In the genomic region with DNA sequence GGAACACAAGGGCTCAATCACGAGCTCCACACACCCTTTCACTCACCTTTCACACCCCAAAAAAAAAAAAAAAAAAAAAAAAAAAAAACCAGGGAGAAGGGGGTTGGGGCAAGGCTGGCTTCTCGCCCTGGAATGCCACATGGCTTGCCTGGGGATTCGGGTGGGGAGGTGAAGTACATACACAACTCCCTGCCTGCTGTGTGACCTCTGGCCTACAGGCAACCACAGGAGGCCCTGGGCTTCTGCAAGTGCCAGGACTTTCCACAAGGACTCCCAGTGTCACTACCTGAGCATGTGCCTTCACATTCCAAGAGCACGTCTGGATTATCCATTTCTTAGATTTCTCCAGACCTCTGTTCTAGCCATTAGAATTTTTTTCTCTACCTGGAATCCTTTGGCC, we compare ENCODE assay signal across 13 mouse cellular contexts. TPM values are rescaled to one million over a fixed set of nuclear protein-coding genes. Genes with fewer than 3 reads are reported as not detected.
A peak's percentile ranks its signal among the peaks of the same experiment; 100 is the strongest.
DNase-seq lines count a peak whose midpoint lies in the region; TF ChIP-seq lines count a peak whose summit lies in the region.
"Had no signal": no experiment of that assay in that cellular context is flagged by ENCODE, and none has a peak within 500 bp of the region (broad histone marks: within the 10 kb centered on the region; RNA-seq: fewer than 3 reads in every experiment).

No protein-coding gene starts in this region.

- 46% methylated on average over 4 of the region's 4 CpGs for WGBS in lung, adult 2 months

- no peak overlapping the region for H3K4me3 ChIP-seq in lung, adult 2 months (replicated peaks; ENCODE audit: extremely low read depth, low read depth, low read length)
- H3K4me3 ChIP-seq: embryonic facial prominence, embryonic 13.5 days; forebrain, embryonic 10.5 days; neural tube, embryonic 15.5 days had no signal

- no peaks in the 10 kb centered on the region for H3K4me1 ChIP-seq in lung, adult 2 months (ENCODE audit: control insufficient read depth, insufficient read depth, low read length)
- H3K4me1 ChIP-seq: embryonic facial prominence, embryonic 13.5 days; forebrain, embryonic 10.5 days; neural tube, embryonic 15.5 days had no signal

- TF ChIP-seq POLR2A in lung, adult 2 months (IDR thresholded peaks at IDR 0.05; ENCODE audit: borderline replicate concordance, extremely low read depth, low read depth, low read length): no peak

- no peak for TF ChIP-seq CTCF in lung, adult 2 months (IDR thresholded peaks at IDR 0.05; ENCODE audit: insufficient read depth, low read length)

- peak; percentile 87 for DNase-seq in heart, adult 11 months
- DNase-seq in heart, postnatal 25 days (ENCODE audit: low spot score): no peak
- peak; percentile 2 for DNase-seq in lung, adult 2 months
- no peak for DNase-seq in lung, postnatal 14 days
- DNase-seq in kidney, postnatal 14 days: peak; percentile 56
- DNase-seq in yolk sac, embryonic 10.5 days (ENCODE audit: low spot score): peak; percentile 29
- DNase-seq in spleen, postnatal 36 days (ENCODE audit: low spot score in 2 of 2): no peak
- no peak for DNase-seq in heart, adult 9 months (ENCODE audit: low spot score in 2 of 2)
- DNase-seq: lung, embryonic 14.5 days; retina, postnatal 1 day had no signal

- intact Hi-C loops in heart, postnatal 25 days (cut with DNase I): no loop called here

RNA-seq across cellular contexts. Expression of a gene that starts 40.2 kb away (rescaled TPM):
- 1 to 10 TPM; 3.3 to 3.4 TPM for total RNA-seq in heart, postnatal 25 days (2021)
- polyA plus RNA-seq in lung, adult 2 months (2012; rRNA removed): 4.3 and 4.8 TPM in 2 replicates

Comparison
In these comparisons a context has a peak if more than half of its experiments do, and no peak if none do; other contexts are left out.
1. DNase-seq: peak in heart, adult 11 months (single experiment), lung, adult 2 months (single experiment), kidney, postnatal 14 days (single experiment) and yolk sac, embryonic 10.5 days (single experiment); none in heart, postnatal 25 days (single experiment), lung, postnatal 14 days (single experiment), spleen, postnatal 36 days (0 of 2) and heart, adult 9 months (0 of 2).